Mouse (Mus musculus) kidney, adult 8-10 months (tissue): ENCODE data around the gene Stum.
"Not testable (repeated sequence)": the region's sequence is repeated elsewhere in the genome, so short reads cannot be mapped to it uniquely, and the experiment has no call there.

ENCODE experiments used
- DNase-seq, 2 experiments: peaks; one replicate each; pipeline ENCODE4 v3.0.0; 2022

The Stum gene

GRCm38 (mm10) chr1:180483399-180484291, at the start of gene Stum:
Gene Stum (minus strand): TSS chr1:180483504.
- peak; percentile 71 to 84 for DNase-seq

GRCm38 (mm10) chr1:180532671-180533070, 49.4 kb upstream of the Stum start:
- no peak for DNase-seq

GRCm38 (mm10) chr1:180530457-180531263, 47.4 kb upstream of the Stum start:
- DNase-seq: no peak

GRCm38 (mm10) chr1:180529847-180530246, 46.5 kb upstream of the Stum start:
- DNase-seq: no peak

GRCm38 (mm10) chr1:180525301-180525700, 42.0 kb upstream of the Stum start:
- DNase-seq: no peak

GRCm38 (mm10) chr1:180523320-180523719, 40.0 kb upstream of the Stum start:
- no peak for DNase-seq

GRCm38 (mm10) chr1:180520190-180520589, 36.9 kb upstream of the Stum start:
- DNase-seq: no peak

GRCm38 (mm10) chr1:180519520-180519919, 36.2 kb upstream of the Stum start:
- DNase-seq: no peak

GRCm38 (mm10) chr1:180518899-180519298, 35.6 kb upstream of the Stum start:
- not testable (repeated sequence) for DNase-seq

GRCm38 (mm10) chr1:180518412-180518811, 35.1 kb upstream of the Stum start:
- no peak for DNase-seq

- no peak for DNase-seq
Measured at GRCm38 (mm10) chr1:180517390-180518054, 34.2 kb upstream of the Stum start.

- no peak for DNase-seq
Measured at GRCm38 (mm10) chr1:180514077-180514476, 30.8 kb upstream of the Stum start.

- DNase-seq: no peak
Measured at GRCm38 (mm10) chr1:180510879-180511278, 27.6 kb upstream of the Stum start.

- DNase-seq: peak; percentile 21 to 33
Measured at GRCm38 (mm10) chr1:180510442-180510841, 27.1 kb upstream of the Stum start.

- no peak for DNase-seq
Measured at GRCm38 (mm10) chr1:180508662-180509061, 25.4 kb upstream of the Stum start.

- DNase-seq: no peak
Measured at GRCm38 (mm10) chr1:180507291-180507791, 24.0 kb upstream of the Stum start.

- no peak for DNase-seq
Measured at GRCm38 (mm10) chr1:180506341-180506740, 23.0 kb upstream of the Stum start.

- DNase-seq: no peak
Measured at GRCm38 (mm10) chr1:180504899-180505298, 21.6 kb upstream of the Stum start.

- DNase-seq: no peak
Measured at GRCm38 (mm10) chr1:180503484-180503883, 20.2 kb upstream of the Stum start.

GRCm38 (mm10) chr1:180502566-180502965, 19.3 kb upstream of the Stum start:
- no peak for DNase-seq

GRCm38 (mm10) chr1:180500641-180501040, 17.3 kb upstream of the Stum start:
- DNase-seq: no peak

GRCm38 (mm10) chr1:180500218-180500617, 16.9 kb upstream of the Stum start:
- DNase-seq: no peak

GRCm38 (mm10) chr1:180499766-180500165, 16.5 kb upstream of the Stum start:
- no peak for DNase-seq
